Mouse (Mus musculus) kidney, postnatal 14 days (tissue): ENCODE measurements around the gene Gm17545.

Source experiments
- DNase-seq: peaks from one replicate; pipeline ENCODE4 v3.0.0; 2022; ENCODE audit warnings: mixed read lengths

Gene Gm17545

GRCm38 (mm10) chr9:22495133-22495532, 41.0 kb downstream of the Gm17545 start:
- no peak for DNase-seq

GRCm38 (mm10) chr9:22497021-22497767, 43.1 kb downstream of the Gm17545 start:
- DNase-seq: no peak

GRCm38 (mm10) chr9:22502972-22503371, 48.9 kb downstream of the Gm17545 start:
- DNase-seq: no peak

GRCm38 (mm10) chr9:22503581-22503980, 49.5 kb downstream of the Gm17545 start:
- DNase-seq: no peak

DNA sequence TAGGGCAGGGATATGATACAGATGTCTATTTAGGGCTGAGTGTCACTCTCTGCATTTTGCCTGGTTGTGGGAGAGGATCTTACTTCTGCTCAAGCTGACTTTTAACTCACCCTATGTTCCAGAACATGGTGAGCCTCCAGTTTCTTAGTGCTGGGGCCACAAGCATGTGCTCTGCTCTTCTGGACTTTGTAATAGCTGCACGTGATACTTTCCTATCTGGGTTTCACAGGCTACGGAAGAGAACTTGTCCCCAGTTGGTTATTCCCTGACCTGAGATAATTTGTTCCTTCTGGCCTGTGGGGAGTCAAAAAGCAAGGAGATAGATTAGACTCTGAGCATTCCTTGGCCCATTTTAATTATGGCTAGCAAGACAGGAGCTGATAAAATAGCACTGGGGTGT, 51.5 kb downstream of the Gm17545 start:
- DNase-seq: no peak
